Mouse (Mus musculus): Measurements from ENCODE around the gene Mical2.

DNA sequence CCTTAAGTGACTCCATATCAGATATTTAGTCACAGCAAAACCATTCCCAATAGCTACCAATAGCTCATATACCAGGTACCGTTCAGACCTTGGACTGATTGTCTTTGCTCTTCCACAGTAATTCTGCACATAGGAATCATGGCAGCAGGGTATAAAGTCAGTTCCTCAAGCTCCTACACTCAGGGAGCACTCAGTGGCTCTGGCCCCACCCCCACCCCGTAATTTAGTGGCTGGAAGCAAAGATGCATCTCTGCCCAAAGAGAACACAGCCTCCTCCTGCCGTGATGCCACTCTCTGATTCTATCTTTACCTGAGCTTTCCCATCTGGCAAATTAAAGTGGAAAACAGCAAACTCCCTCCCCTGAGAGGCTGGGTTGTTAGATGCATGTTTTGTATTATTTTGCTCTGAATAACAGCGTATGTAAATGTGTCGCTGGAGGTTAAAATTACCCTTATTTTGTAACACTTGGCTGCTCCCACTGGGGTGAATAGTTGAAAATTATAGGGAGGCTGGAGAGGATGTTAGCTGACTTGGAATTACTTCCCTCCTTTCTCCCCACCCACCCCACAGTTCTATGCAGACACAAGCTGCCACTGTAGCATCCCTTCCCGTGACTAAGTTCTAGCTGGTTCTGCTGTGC, 164.1 kb downstream of the Mical2 start:
- no peak for TF ChIP-seq CTCF (IDR thresholded peaks at IDR 0.05; ENCODE audit: low read depth, low read length)
- no peak for TF ChIP-seq GATA1 (IDR thresholded peaks at IDR 0.05; ENCODE audit: borderline replicate concordance, low read length)

Measured in G1E (cell line).